Mouse (Mus musculus) left cerebral cortex, adult 2 months (tissue): Measurements from ENCODE around the gene Dis3l2. TPM values are rescaled to one million over a fixed set of nuclear protein-coding genes. Genes with fewer than 3 reads are reported as not detected.

ENCODE experiments used
- DNase-seq, 2 experiments: peaks; one replicate each; pipeline ENCODE4 v3.0.0; 2021 to 2022; ENCODE audit warnings: low spot score in 2 of 2, mixed read lengths in 1 of 2; ENCODE audit errors: extremely low spot score in 1 of 2
- H3K27ac ChIP-seq: fragments of 200-600 bp; 2 replicates; pipeline ENCODE4 v1.8.1; 2022
- H3K4me3 ChIP-seq: fragments of 200-600 bp; 2 replicates; pipeline ENCODE4 v1.8.1; 2022
- CTCF ChIP-seq: fragments of 200-600 bp; IDR thresholded peaks from 2 replicates; pipeline ENCODE4 v1.8.1; 2022; ENCODE audit warnings: antibody characterized with exemption, mild to moderate bottlenecking, moderate library complexity
- intact Hi-C: fragments of 180-260 bp; cut with DNase I; formaldehyde crosslinking; loops from one replicate; pipeline ENCODE4 v1.15.1; 2025
- total RNA-seq, 2 experiments: library from RNA; stranded (reverse); gene quantifications; 2 replicates each; pipeline ENCODE4 v1.2.3; 2021

The Dis3l2 gene
- total RNA-seq, 2 experiments from 2014 or later: 25.5 to 29.0 TPM

GRCm38 (mm10) chr1:86932810-86933209 lies 229.2 kb downstream of the Dis3l2 start:
- no peak for DNase-seq
- no peak for TF ChIP-seq CTCF
- Histone ChIP-seq H3K27ac (no peak overlapping the region), H3K4me3 (no peak overlapping the region)
- intact Hi-C loops: no loop called here

- no peak for TF ChIP-seq CTCF
- Histone ChIP-seq H3K4me3 (no peak overlapping the region), H3K27ac (no peak overlapping the region)
- intact Hi-C loops: no loop called here
- no peak for DNase-seq
Observed at GRCm38 (mm10) chr1:86933656-86934055, 230.0 kb downstream of the Dis3l2 start.

- DNase-seq: no peak
- intact Hi-C loops: no loop called here
- TF ChIP-seq CTCF: no peak
- H3K4me3 ChIP-seq: no peak overlapping the region
- H3K27ac ChIP-seq: no peak overlapping the region
Observed at GRCm38 (mm10) chr1:86951501-86952205, 248.0 kb downstream of the Dis3l2 start.

- intact Hi-C loops: no loop called here
- DNase-seq: no peak
- no peak for TF ChIP-seq CTCF
- Histone ChIP-seq H3K4me3 (no peak overlapping the region), H3K27ac (no peak overlapping the region)
Observed at GRCm38 (mm10) chr1:86955801-86956200, 252.2 kb downstream of the Dis3l2 start.

- Histone ChIP-seq H3K4me3 (no peak overlapping the region), H3K27ac (no peak overlapping the region)
- DNase-seq: no peak
- intact Hi-C loops: no loop called here
- peak; percentile 10; the same call in 1 of the 2 replicates for TF ChIP-seq CTCF
Observed at GRCm38 (mm10) chr1:86968261-86968964, 264.8 kb downstream of the Dis3l2 start.

GRCm38 (mm10) chr1:86969173-86969725 lies 265.6 kb downstream of the Dis3l2 start:
- Histone ChIP-seq H3K4me3 (no peak overlapping the region), H3K27ac (no peak overlapping the region)
- intact Hi-C loops: no loop called here
- no peak for TF ChIP-seq CTCF
- DNase-seq: no peak

- TF ChIP-seq CTCF: no peak; the same call in 1 of the 2 replicates
- DNase-seq: no peak
- no peak overlapping the region for H3K27ac ChIP-seq
- intact Hi-C loops: no loop called here
- no peak overlapping the region for H3K4me3 ChIP-seq
Observed at GRCm38 (mm10) chr1:86972693-86973092, 269.1 kb downstream of the Dis3l2 start.

GRCm38 (mm10) chr1:86977018-86977417 lies 273.4 kb downstream of the Dis3l2 start:
- no peak overlapping the region for H3K27ac ChIP-seq
- H3K4me3 ChIP-seq: no peak overlapping the region
- no peak for TF ChIP-seq CTCF
- DNase-seq: no peak
- intact Hi-C loops: no loop called here

- intact Hi-C loops: loop anchor here (5.0 kb wide), 1 partner anchor 64 kb away; no protein-coding TSS in a partner anchor
- H3K4me3 ChIP-seq: no peak overlapping the region
- no peak for TF ChIP-seq CTCF
- DNase-seq: no peak
- H3K27ac ChIP-seq: no peak overlapping the region; the same call in 1 of the 2 replicates
Observed at GRCm38 (mm10) chr1:86986372-86986771, 282.8 kb downstream of the Dis3l2 start.

GRCm38 (mm10) chr1:86992849-86993248 lies 289.2 kb downstream of the Dis3l2 start:
- TF ChIP-seq CTCF: no peak
- intact Hi-C loops: no loop called here
- DNase-seq: no peak
- Histone ChIP-seq H3K27ac (no peak overlapping the region), H3K4me3 (no peak overlapping the region)

- intact Hi-C loops: no loop called here
- DNase-seq: no peak
- no peak overlapping the region for H3K4me3 ChIP-seq
- H3K27ac ChIP-seq: no peak overlapping the region
- no peak for TF ChIP-seq CTCF
Observed at GRCm38 (mm10) chr1:86994023-86994422, 290.4 kb downstream of the Dis3l2 start.

GRCm38 (mm10) chr1:86998051-86998450 lies 294.4 kb downstream of the Dis3l2 start:
- TF ChIP-seq CTCF: no peak
- H3K4me3 ChIP-seq: no peak overlapping the region
- H3K27ac ChIP-seq: no peak overlapping the region
- DNase-seq: no peak
- intact Hi-C loops: no loop called here
